Mouse (Mus musculus) c-Kit-negative CD71-positive TER-119-positive erythroid progenitor cells, embryonic 14.5 days (primary cell): ENCODE measurements around the gene Cdpf1.
"Not testable (repeated sequence)": the region's sequence is repeated elsewhere in the genome, so short reads cannot be mapped to it uniquely, and the experiment has no call there.

Source experiments
- DNase-seq: peaks from one replicate; pipeline ENCODE4 v3.0.0-alpha.2; 2013; ENCODE audit warnings: low read depth, low spot score

The Cdpf1 gene

GRCm38 (mm10) chr15:85808434-85808833 lies 3.1 kb downstream of the Cdpf1 start:
- no peak for DNase-seq

- no peak for DNase-seq
Observed at GRCm38 (mm10) chr15:85808031-85808430, 3.5 kb downstream of the Cdpf1 start.

- DNase-seq: no peak
Observed at GRCm38 (mm10) chr15:85807404-85807803, 4.1 kb downstream of the Cdpf1 start.

GRCm38 (mm10) chr15:85806886-85807285 lies 4.6 kb downstream of the Cdpf1 start:
- DNase-seq: no peak

GRCm38 (mm10) chr15:85802931-85803330 lies 8.6 kb downstream of the Cdpf1 start:
- no peak for DNase-seq

- DNase-seq: no peak
Observed at GRCm38 (mm10) chr15:85798676-85799075, 12.8 kb downstream of the Cdpf1 start.

- DNase-seq: no peak
Observed at GRCm38 (mm10) chr15:85795516-85795915, 16.0 kb downstream of the Cdpf1 start.

- DNase-seq: no peak
Observed at GRCm38 (mm10) chr15:85792819-85793218, 18.7 kb downstream of the Cdpf1 start.

GRCm38 (mm10) chr15:85791449-85791848 lies 20.0 kb downstream of the Cdpf1 start:
- no peak for DNase-seq

GRCm38 (mm10) chr15:85788633-85789032 lies 22.9 kb downstream of the Cdpf1 start:
- DNase-seq: no peak

GRCm38 (mm10) chr15:85788051-85788450 lies 23.4 kb downstream of the Cdpf1 start:
- DNase-seq: no peak

GRCm38 (mm10) chr15:85787482-85787881 lies 24.0 kb downstream of the Cdpf1 start:
- DNase-seq: no peak

GRCm38 (mm10) chr15:85786711-85787110 lies 24.8 kb downstream of the Cdpf1 start:
- no peak for DNase-seq

GRCm38 (mm10) chr15:85784341-85784740 lies 27.2 kb downstream of the Cdpf1 start:
- no peak for DNase-seq

GRCm38 (mm10) chr15:85783146-85783545 lies 28.4 kb downstream of the Cdpf1 start:
- DNase-seq: no peak

GRCm38 (mm10) chr15:85778891-85779290 lies 32.6 kb downstream of the Cdpf1 start:
- not testable (repeated sequence) for DNase-seq

GRCm38 (mm10) chr15:85776771-85777170 lies 34.7 kb downstream of the Cdpf1 start:
- DNase-seq: no peak

GRCm38 (mm10) chr15:85776241-85776640 lies 35.3 kb downstream of the Cdpf1 start:
- DNase-seq: no peak

- DNase-seq: no peak
Observed at GRCm38 (mm10) chr15:85775001-85775400, 36.5 kb downstream of the Cdpf1 start.

GRCm38 (mm10) chr15:85774419-85774818 lies 37.1 kb downstream of the Cdpf1 start:
- DNase-seq: no peak

- DNase-seq: no peak
Observed at GRCm38 (mm10) chr15:85772146-85772740, 39.3 kb downstream of the Cdpf1 start.

GRCm38 (mm10) chr15:85771306-85772121 lies 40.0 kb downstream of the Cdpf1 start:
- DNase-seq: no peak

- no peak for DNase-seq
Observed at GRCm38 (mm10) chr15:85768991-85769390, 42.5 kb downstream of the Cdpf1 start.
